Mouse (Mus musculus): ENCODE data around the gene Cftr. TPM values are rescaled to one million over a fixed set of nuclear protein-coding genes. Genes with fewer than 3 reads are reported as not detected.

Gene Cftr
- polyA plus RNA-seq, 1 experiment from 2014 or later = 1.3 TPM

GRCm38 (mm10) chr6:18322950-18323349, 152.5 kb downstream of the Cftr start:
- no peaks in the 10 kb centered on the region for H3K36me3 ChIP-seq
- 65% methylated on average over 1 of the region's 1 CpGs for WGBS

GRCm38 (mm10) chr6:18335393-18335792, 164.9 kb downstream of the Cftr start:
- no peak overlapping the region for H3K4me3 ChIP-seq (replicated peaks)
- H3K27me3 ChIP-seq = no peaks in the 10 kb centered on the region
- H3K9me3 ChIP-seq (replicated peaks) = no peaks in the 10 kb centered on the region
- no peak for ATAC-seq (ENCODE audit: insufficient number of reproducible peaks, low FRiP score, low TSS enrichment, low read depth)
- H3K4me2 ChIP-seq (replicated peaks) = no peak overlapping the region
- no peaks in the 10 kb centered on the region for H3K4me1 ChIP-seq
- H3K36me3 ChIP-seq = no peaks in the 10 kb centered on the region
- no peak overlapping the region for H3K9ac ChIP-seq
- H3K27ac ChIP-seq (replicated peaks) = no peak overlapping the region
- 73% methylated on average over 3 of the region's 3 CpGs for WGBS

More at GRCm38 (mm10) chr6:18322950-18323349, 152.5 kb downstream of the Cftr start:
- Histone ChIP-seq H3K27me3 (no peaks in the 10 kb centered on the region), H3K27ac (replicated peaks) (no peak overlapping the region), H3K4me1 (no peaks in the 10 kb centered on the region), H3K4me2 (replicated peaks) (no peak overlapping the region), H3K9me3 (replicated peaks) (no peaks in the 10 kb centered on the region), H3K4me3 (replicated peaks) (no peak overlapping the region), H3K9ac (no peak overlapping the region)
- ATAC-seq (ENCODE audit: insufficient number of reproducible peaks, low FRiP score, low TSS enrichment, low read depth) = no peak

- ATAC-seq (ENCODE audit: insufficient number of reproducible peaks, low FRiP score, low TSS enrichment, low read depth) = no peak
- no peak overlapping the region for H3K27ac ChIP-seq (replicated peaks)
These were observed 167.8 kb downstream of the Cftr start for GRCm38 (mm10) chr6:18338307-18338706.

GRCm38 (mm10) chr6:18344272-18344671, 173.8 kb downstream of the Cftr start:
- Histone ChIP-seq H3K4me1 (no peaks in the 10 kb centered on the region), H3K4me2 (replicated peaks) (no peak overlapping the region), H3K9me3 (replicated peaks) (no peaks in the 10 kb centered on the region), H3K9ac (no peak overlapping the region), H3K4me3 (replicated peaks) (no peak overlapping the region), H3K27ac (replicated peaks) (no peak overlapping the region), H3K27me3 (no peaks in the 10 kb centered on the region), H3K36me3 (no peaks in the 10 kb centered on the region)
- ATAC-seq (ENCODE audit: insufficient number of reproducible peaks, low FRiP score, low TSS enrichment, low read depth) = no peak
- 82% methylated on average over 2 of the region's 2 CpGs for WGBS

More at GRCm38 (mm10) chr6:18338307-18338706, 167.8 kb downstream of the Cftr start:
- H3K4me1 ChIP-seq = no peaks in the 10 kb centered on the region
- no peak overlapping the region for H3K4me2 ChIP-seq (replicated peaks)
- no peaks in the 10 kb centered on the region for H3K27me3 ChIP-seq
- H3K9me3 ChIP-seq (replicated peaks) = no peaks in the 10 kb centered on the region
- H3K4me3 ChIP-seq (replicated peaks) = no peak overlapping the region
- H3K36me3 ChIP-seq = no peaks in the 10 kb centered on the region
- H3K9ac ChIP-seq = no peak overlapping the region

- Histone ChIP-seq H3K36me3 (no peaks in the 10 kb centered on the region), H3K4me1 (no peaks in the 10 kb centered on the region), H3K4me2 (replicated peaks) (no peak overlapping the region), H3K4me3 (replicated peaks) (no peak overlapping the region), H3K9me3 (replicated peaks) (no peaks in the 10 kb centered on the region), H3K9ac (no peak overlapping the region), H3K27ac (replicated peaks) (no peak overlapping the region), H3K27me3 (no peaks in the 10 kb centered on the region)
- no peak for ATAC-seq (ENCODE audit: insufficient number of reproducible peaks, low FRiP score, low TSS enrichment, low read depth)
- WGBS = 59% methylated on average over 3 of the region's 3 CpGs
These were observed 178.8 kb downstream of the Cftr start for GRCm38 (mm10) chr6:18349153-18349858.

GRCm38 (mm10) chr6:18360154-18360553, 189.7 kb downstream of the Cftr start:
- Histone ChIP-seq H3K36me3 (no peaks in the 10 kb centered on the region), H3K9me3 (replicated peaks) (no peaks in the 10 kb centered on the region), H3K27me3 (no peaks in the 10 kb centered on the region), H3K4me3 (replicated peaks) (no peak overlapping the region), H3K9ac (no peak overlapping the region), H3K27ac (replicated peaks) (no peak overlapping the region), H3K4me1 (no peaks in the 10 kb centered on the region), H3K4me2 (replicated peaks) (no peak overlapping the region)
- ATAC-seq (ENCODE audit: insufficient number of reproducible peaks, low FRiP score, low TSS enrichment, low read depth) = no peak
- 71% methylated on average over 1 of the region's 1 CpGs for WGBS

GRCm38 (mm10) chr6:18360955-18361354, 190.5 kb downstream of the Cftr start:
- no peak for ATAC-seq (ENCODE audit: insufficient number of reproducible peaks, low FRiP score, low TSS enrichment, low read depth)
- no peaks in the 10 kb centered on the region for H3K4me1 ChIP-seq

GRCm38 (mm10) chr6:18362232-18362631, 191.7 kb downstream of the Cftr start:
- no peak for ATAC-seq (ENCODE audit: insufficient number of reproducible peaks, low FRiP score, low TSS enrichment, low read depth)
- 55% methylated on average over 5 of the region's 5 CpGs for WGBS

More at GRCm38 (mm10) chr6:18360955-18361354, 190.5 kb downstream of the Cftr start:
- Histone ChIP-seq H3K36me3 (no peaks in the 10 kb centered on the region), H3K9ac (no peak overlapping the region), H3K4me3 (replicated peaks) (no peak overlapping the region), H3K27ac (replicated peaks) (no peak overlapping the region), H3K4me2 (replicated peaks) (no peak overlapping the region), H3K9me3 (replicated peaks) (no peaks in the 10 kb centered on the region), H3K27me3 (no peaks in the 10 kb centered on the region)

GRCm38 (mm10) chr6:18369054-18369453, 198.6 kb downstream of the Cftr start:
- 0 out of 2 replicates have a peak, but pooled peaks cover 3% of the 10 kb centered on the region for H3K4me1 ChIP-seq

More at GRCm38 (mm10) chr6:18362232-18362631, 191.7 kb downstream of the Cftr start:
- Histone ChIP-seq H3K4me1 (no peaks in the 10 kb centered on the region), H3K36me3 (no peaks in the 10 kb centered on the region), H3K27ac (replicated peaks) (no peak overlapping the region), H3K4me3 (replicated peaks) (no peak overlapping the region), H3K4me2 (replicated peaks) (no peak overlapping the region), H3K27me3 (no peaks in the 10 kb centered on the region), H3K9ac (no peak overlapping the region), H3K9me3 (replicated peaks) (no peaks in the 10 kb centered on the region)

GRCm38 (mm10) chr6:18369723-18370122, 199.2 kb downstream of the Cftr start:
- Histone ChIP-seq H3K27ac (replicated peaks) (no peak overlapping the region), H3K4me3 (replicated peaks) (no peak overlapping the region), H3K27me3 (no peaks in the 10 kb centered on the region), H3K4me2 (replicated peaks) (no peak overlapping the region), H3K9me3 (replicated peaks) (no peaks in the 10 kb centered on the region), H3K4me1 (0 out of 2 replicates have a peak, but pooled peaks cover 3% of the 10 kb centered on the region), H3K36me3 (no peaks in the 10 kb centered on the region), H3K9ac (no peak overlapping the region)
- no peak for ATAC-seq (ENCODE audit: insufficient number of reproducible peaks, low FRiP score, low TSS enrichment, low read depth)
- 91% methylated on average over 4 of the region's 4 CpGs for WGBS

More at GRCm38 (mm10) chr6:18369054-18369453, 198.6 kb downstream of the Cftr start:
- H3K27ac ChIP-seq (replicated peaks) = no peak overlapping the region
- H3K4me3 ChIP-seq (replicated peaks) = no peak overlapping the region
- 75% methylated on average over 3 of the region's 3 CpGs for WGBS
- H3K27me3 ChIP-seq = no peaks in the 10 kb centered on the region
- no peaks in the 10 kb centered on the region for H3K9me3 ChIP-seq (replicated peaks)
- no peak overlapping the region for H3K4me2 ChIP-seq (replicated peaks)
- no peaks in the 10 kb centered on the region for H3K36me3 ChIP-seq
- H3K9ac ChIP-seq = no peak overlapping the region
- ATAC-seq (ENCODE audit: insufficient number of reproducible peaks, low FRiP score, low TSS enrichment, low read depth) = no peak

Measured in embryonic facial prominence, embryonic 15.5 days (tissue).